Mouse (Mus musculus): ENCODE results near the gene Bik.

The Bik gene

GRCm38 (mm10) chr15:83512489-83513281 is 14.0 kb upstream of the Bik start:
- DNase-seq, result no peak

GRCm38 (mm10) chr15:83515018-83515417 is 11.6 kb upstream of the Bik start:
- DNase-seq, result no peak

GRCm38 (mm10) chr15:83518215-83519048 is 8.2 kb upstream of the Bik start:
- DNase-seq, result peak; percentile 64

GRCm38 (mm10) chr15:83520861-83521382 is 5.7 kb upstream of the Bik start:
- DNase-seq, result no peak

GRCm38 (mm10) chr15:83523196-83523595 is 3.5 kb upstream of the Bik start:
- DNase-seq, result no peak

- no peak for DNase-seq
These were observed 2.9 kb upstream of the Bik start for GRCm38 (mm10) chr15:83523638-83524332.

- no peak for DNase-seq
These were observed 2.3 kb upstream of the Bik start for GRCm38 (mm10) chr15:83524333-83524729.

GRCm38 (mm10) chr15:83527092-83527437 is 403 bp downstream of the Bik start:
- peak; percentile 55 for DNase-seq

GRCm38 (mm10) chr15:83527747-83528146 is 1.1 kb downstream of the Bik start:
- no peak for DNase-seq

GRCm38 (mm10) chr15:83528892-83529291 is 2.2 kb downstream of the Bik start:
- no peak for DNase-seq

GRCm38 (mm10) chr15:83529765-83530164 is 3.1 kb downstream of the Bik start:
- DNase-seq, result no peak

GRCm38 (mm10) chr15:83530233-83530632 is 3.6 kb downstream of the Bik start:
- DNase-seq, result no peak

- no peak for DNase-seq
These were observed 4.0 kb downstream of the Bik start for GRCm38 (mm10) chr15:83530688-83531087.

GRCm38 (mm10) chr15:83531961-83532469 is 5.4 kb downstream of the Bik start:
- DNase-seq, result no peak

GRCm38 (mm10) chr15:83532606-83533005 is 5.9 kb downstream of the Bik start:
- DNase-seq, result no peak

- no peak for DNase-seq
These were observed 8.6 kb downstream of the Bik start for GRCm38 (mm10) chr15:83534960-83535889.

- no peak for DNase-seq
These were observed 9.2 kb downstream of the Bik start for GRCm38 (mm10) chr15:83535890-83536231.

GRCm38 (mm10) chr15:83538855-83539254 is 12.2 kb downstream of the Bik start:
- DNase-seq, result no peak

- no peak for DNase-seq
These were observed 13.2 kb downstream of the Bik start for GRCm38 (mm10) chr15:83539905-83540304.

GRCm38 (mm10) chr15:83541647-83542287 is 15.1 kb downstream of the Bik start:
- no peak for DNase-seq

GRCm38 (mm10) chr15:83546029-83546428 is 19.4 kb downstream of the Bik start:
- DNase-seq, result no peak

GRCm38 (mm10) chr15:83547144-83547543 is 20.5 kb downstream of the Bik start:
- no peak for DNase-seq

Measured in thymus, postnatal 4 days (tissue).